9 mouse cellular contexts compared by ENCODE assay signal in genomic region chr15:78875537-78875936, GRCm38 (mm10). TPM values are rescaled to one million over a fixed set of nuclear protein-coding genes. Genes with fewer than 3 reads are reported as not detected.
DNase-seq lines count a peak whose midpoint lies in the region; ATAC-seq and TF ChIP-seq lines count a peak whose summit lies in the region.
"Had no signal": no experiment of that assay in that cellular context is flagged by ENCODE, and none has a peak within 500 bp of the region (broad histone marks: within the 10 kb centered on the region; RNA-seq: fewer than 3 reads in every experiment).

No protein-coding gene starts in this region.

- H3K4me1 ChIP-seq in heart, embryonic 10.5 days, result peaks cover 39% of the 10 kb centered on the region
- H3K4me1 ChIP-seq in lung, postnatal 0 days (ENCODE audit: insufficient read depth, low read depth, low read length), result peaks cover 21% of the 10 kb centered on the region; the same call in 1 of the 2 replicates
- peaks cover 47% of the 10 kb centered on the region for H3K4me1 ChIP-seq in liver, embryonic 15.5 days (replicated peaks)

- H3K27me3 ChIP-seq in heart, embryonic 10.5 days (ENCODE audit: insufficient read depth, poor library complexity, severe bottlenecking), result no peaks in the 10 kb centered on the region
- no peaks in the 10 kb centered on the region for H3K27me3 ChIP-seq in lung, postnatal 0 days (replicated peaks; ENCODE audit: insufficient read depth, low read length)
- no peaks in the 10 kb centered on the region for H3K27me3 ChIP-seq in liver, embryonic 15.5 days

- DNase-seq in heart, embryonic 10.5 days (ENCODE audit: low spot score), result no peak
- no peak for DNase-seq in heart, postnatal 4 days
- no peak for DNase-seq in lung, postnatal 0 days (ENCODE audit: low spot score)
- no peak for DNase-seq in lung, postnatal 36 days
- DNase-seq in ovary, postnatal 10 days (ENCODE audit: low spot score), result no peak
- DNase-seq in cerebellum, adult 11-12 months, result no peak

- H3K36me3 ChIP-seq in heart, embryonic 10.5 days, result peaks cover 11% of the 10 kb centered on the region
- no peaks in the 10 kb centered on the region for H3K36me3 ChIP-seq in lung, postnatal 0 days (ENCODE audit: insufficient read depth, low read length)
- peaks cover 2% of the 10 kb centered on the region; the same call in 1 of the 2 replicates for H3K36me3 ChIP-seq in liver, embryonic 15.5 days (replicated peaks)

- H3K4me3 ChIP-seq in heart, embryonic 10.5 days, result no peak overlapping the region
- no peak overlapping the region for H3K4me3 ChIP-seq in lung, postnatal 0 days (ENCODE audit: low read depth, low read length)
- H3K4me3 ChIP-seq in liver, embryonic 15.5 days (replicated peaks), result no peak overlapping the region

- H3K9me3 ChIP-seq in heart, embryonic 10.5 days, result no peaks in the 10 kb centered on the region
- H3K9me3 ChIP-seq in lung, postnatal 0 days (ENCODE audit: low read length), result no peaks in the 10 kb centered on the region
- no peaks in the 10 kb centered on the region for H3K9me3 ChIP-seq in liver, embryonic 15.5 days (replicated peaks)

- peak overlapping the region; percentile 11; the same call in 1 of the 2 replicates for H3K4me2 ChIP-seq in lung, postnatal 0 days (replicated peaks; ENCODE audit: low read depth, low read length)
- H3K4me2 ChIP-seq in liver, embryonic 15.5 days, result peak overlapping the region; percentile 86; the same call in 1 of the 2 replicates

- TF ChIP-seq CTCF in lung, postnatal 0 days (IDR thresholded peaks at IDR 0.05), result no peak

- peak overlapping the region; percentile 99 for H3K27ac ChIP-seq in heart, embryonic 10.5 days
- peak overlapping the region; percentile 100 for H3K27ac ChIP-seq in lung, postnatal 0 days (ENCODE audit: low read length)
- peak overlapping the region; percentile 96 for H3K27ac ChIP-seq in liver, embryonic 15.5 days (replicated peaks)

- 71% methylated on average over 5 of the region's 5 CpGs for WGBS in heart, embryonic 10.5 days
- WGBS in lung, postnatal 0 days, result 70% methylated on average over 5 of the region's 5 CpGs
- 81% methylated on average over 5 of the region's 5 CpGs for WGBS in liver, embryonic 15.5 days (ENCODE audit: insufficient replicate concordance)

- TF ChIP-seq EP300 in lung, postnatal 0 days (IDR thresholded peaks at IDR 0.05), result no peak

- no peak overlapping the region for H3K9ac ChIP-seq in lung, postnatal 0 days (replicated peaks; ENCODE audit: low read depth)
- H3K9ac ChIP-seq in liver, embryonic 15.5 days, result no peak overlapping the region

- no peak for ATAC-seq in lung, postnatal 0 days
- ATAC-seq in liver, embryonic 15.5 days (ENCODE audit: insufficient read depth), result no peak
- no peak for ATAC-seq in activated CD4-positive, CD25-positive, alpha-beta regulatory T cell, adult 4 months

RNA-seq across cellular contexts. Expression of gene Gga1, which starts 1.5 kb away (rescaled TPM):
- 51.5 and 56.6 TPM in 2 replicates for polyA plus RNA-seq in heart, embryonic 10.5 days (2016; fragmentation: Nextera tagmentation; extraction: Ambion mirVana)
- 10 to 100 TPM; 47.1 to 47.6 TPM for total RNA-seq in heart, postnatal 4 days (2021)
- 49.7 and 51.5 TPM in 2 replicates for polyA plus RNA-seq in lung, postnatal 0 days (2015; fragmentation: Nextera tagmentation; extraction: Ambion mirVana)
- polyA plus RNA-seq in liver, embryonic 15.5 days (2015; fragmentation: Nextera tagmentation; extraction: Ambion mirVana), result 21.4 and 23.6 TPM in 2 replicates
- polyA plus RNA-seq in activated CD4-positive, CD25-positive, alpha-beta regulatory T cell, adult 4 months (2017; shearing (Covaris generic)), result 10 to 100 TPM; 13.8 to 18.1 TPM

RNA-seq across cellular contexts. Expression of gene Lgals2, which starts 20.2 kb away (rescaled TPM):
- 2.2 TPM in 1 of 2 replicates, not detected in the other for polyA plus RNA-seq in heart, embryonic 10.5 days (2016; fragmentation: Nextera tagmentation; extraction: Ambion mirVana)
- total RNA-seq in heart, postnatal 4 days (2021), result not detected
- polyA plus RNA-seq in lung, postnatal 0 days (2015; fragmentation: Nextera tagmentation; extraction: Ambion mirVana), result 1.6 and 2.4 TPM in 2 replicates
- polyA plus RNA-seq in liver, embryonic 15.5 days (2015; fragmentation: Nextera tagmentation; extraction: Ambion mirVana), result 7.7 and 9.5 TPM in 2 replicates
- polyA plus RNA-seq in activated CD4-positive, CD25-positive, alpha-beta regulatory T cell, adult 4 months (2017; shearing (Covaris generic)), result not detected
- total RNA-seq: layer of hippocampus, postnatal 36 days had no signal

RNA-seq across cellular contexts. Expression of gene Gm49510, which starts 23.9 kb away (rescaled TPM):
- polyA plus RNA-seq in heart, embryonic 10.5 days (2016; fragmentation: Nextera tagmentation; extraction: Ambion mirVana), result 0.11 and 0.38 TPM in 2 replicates
- total RNA-seq in heart, postnatal 4 days (2021), result under 1 TPM in 1 of 2 experiments, not detected in 1; 0.29 TPM
- polyA plus RNA-seq in lung, postnatal 0 days (2015; fragmentation: Nextera tagmentation; extraction: Ambion mirVana), result 0.10 and 0.42 TPM in 2 replicates
- polyA plus RNA-seq in liver, embryonic 15.5 days (2015; fragmentation: Nextera tagmentation; extraction: Ambion mirVana), result 0.08 and 0.26 TPM in 2 replicates
- polyA plus RNA-seq in activated CD4-positive, CD25-positive, alpha-beta regulatory T cell, adult 4 months (2017; shearing (Covaris generic)), result not detected

RNA-seq across cellular contexts. Expression of gene Sh3bp1, which starts 24.0 kb away (rescaled TPM):
- polyA plus RNA-seq in heart, embryonic 10.5 days (2016; fragmentation: Nextera tagmentation; extraction: Ambion mirVana), result 33.8 and 44.4 TPM in 2 replicates
- 10 to 100 TPM in 1 of 2 experiments, 1 to 10 TPM in 1; 7.7 to 11.1 TPM for total RNA-seq in heart, postnatal 4 days (2021)
- polyA plus RNA-seq in lung, postnatal 0 days (2015; fragmentation: Nextera tagmentation; extraction: Ambion mirVana), result 12.7 and 12.8 TPM in 2 replicates
- 14.4 and 15.3 TPM in 2 replicates for polyA plus RNA-seq in liver, embryonic 15.5 days (2015; fragmentation: Nextera tagmentation; extraction: Ambion mirVana)
- 10 to 100 TPM; 43.8 to 75.5 TPM for polyA plus RNA-seq in activated CD4-positive, CD25-positive, alpha-beta regulatory T cell, adult 4 months (2017; shearing (Covaris generic))

RNA-seq across cellular contexts. Expression of gene Cdc42ep1, which starts 33.1 kb away (rescaled TPM):
- 35.1 and 37.3 TPM in 2 replicates for polyA plus RNA-seq in heart, embryonic 10.5 days (2016; fragmentation: Nextera tagmentation; extraction: Ambion mirVana)
- total RNA-seq in heart, postnatal 4 days (2021), result 10 to 100 TPM; 55.3 to 59.9 TPM
- polyA plus RNA-seq in lung, postnatal 0 days (2015; fragmentation: Nextera tagmentation; extraction: Ambion mirVana), result 107 and 109 TPM in 2 replicates
- polyA plus RNA-seq in liver, embryonic 15.5 days (2015; fragmentation: Nextera tagmentation; extraction: Ambion mirVana), result 13.0 and 15.2 TPM in 2 replicates
- polyA plus RNA-seq in activated CD4-positive, CD25-positive, alpha-beta regulatory T cell, adult 4 months (2017; shearing (Covaris generic)), result not detected
